10 mouse cellular contexts compared by ENCODE assay signal in the genomic region with DNA sequence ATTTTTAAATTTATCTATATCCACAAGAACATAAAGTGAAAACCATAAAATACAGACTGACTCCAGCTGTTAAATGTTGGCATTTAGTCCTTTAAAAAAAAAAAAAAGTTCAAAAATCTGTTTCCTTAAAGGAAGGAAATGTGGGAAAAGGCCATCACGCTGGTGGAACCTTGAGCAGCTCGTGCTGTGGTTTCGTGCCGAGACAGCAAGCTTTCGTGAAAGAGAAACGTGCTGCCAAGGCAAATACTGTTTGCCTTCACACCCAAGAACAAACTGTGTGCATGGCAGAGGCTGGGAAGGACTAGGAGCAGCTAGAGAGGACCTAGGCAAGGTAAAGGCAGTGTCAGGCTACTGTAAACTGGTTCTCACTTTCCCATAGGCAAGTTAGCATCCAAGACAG.
DNase-seq lines count a peak whose midpoint lies in the region; ATAC-seq and TF ChIP-seq lines count a peak whose summit lies in the region.
"Had no signal": no experiment of that assay in that cellular context is flagged by ENCODE, and none has a peak within 500 bp of the region (broad histone marks: within the 10 kb centered on the region; RNA-seq: fewer than 3 reads in every experiment).

No protein-coding gene starts in this region.

- TF ChIP-seq POLR2A in bone marrow, adult 2 months (IDR thresholded peaks at IDR 0.05; ENCODE audit: borderline replicate concordance, control insufficient read depth, low read depth, low read length): no peak
- TF ChIP-seq POLR2A in limb, embryonic 14.5 days (IDR thresholded peaks at IDR 0.05; ENCODE audit: borderline replicate concordance, extremely low read depth, insufficient read depth, insufficient read length): no peak

- H3K9me3 ChIP-seq in limb, embryonic 14.5 days (ENCODE audit: control insufficient read depth, low read length): no peaks in the 10 kb centered on the region
- H3K9me3 ChIP-seq in midbrain, embryonic 10.5 days (replicated peaks): no peaks in the 10 kb centered on the region
- H3K9me3 ChIP-seq: embryonic facial prominence, embryonic 15.5 days; midbrain, embryonic 15.5 days had no signal

- WGBS in bone marrow, adult 2 months: 16% methylated on average over 6 of the region's 6 CpGs
- WGBS in limb, embryonic 14.5 days: 29% methylated on average over 6 of the region's 6 CpGs
- 70% methylated on average over 6 of the region's 6 CpGs for WGBS in midbrain, embryonic 10.5 days

- H3K4me3 ChIP-seq in bone marrow, adult 2 months (replicated peaks; ENCODE audit: control insufficient read depth, low read depth, low read length): peak overlapping the region; percentile 37
- H3K4me3 ChIP-seq in limb, embryonic 14.5 days (replicated peaks; ENCODE audit: low read length): no peak overlapping the region
- no peak overlapping the region for H3K4me3 ChIP-seq in midbrain, embryonic 10.5 days
- H3K4me3 ChIP-seq: embryonic facial prominence, embryonic 15.5 days; midbrain, embryonic 15.5 days had no signal

- peak overlapping the region; percentile 5; the same call in 1 of the 2 replicates for H3K27ac ChIP-seq in bone marrow, adult 2 months (ENCODE audit: control insufficient read depth, insufficient read depth, low read depth, low read length, poor library complexity)
- no peak overlapping the region for H3K27ac ChIP-seq in limb, embryonic 14.5 days (replicated peaks; ENCODE audit: low read depth, low read length)
- H3K27ac ChIP-seq in midbrain, embryonic 10.5 days (replicated peaks): no peak overlapping the region
- H3K27ac ChIP-seq: embryonic facial prominence, embryonic 15.5 days; midbrain, embryonic 15.5 days had no signal

- peak; percentile 16 for DNase-seq in layer of hippocampus, adult 9-11 months
- no peak for DNase-seq in layer of hippocampus, adult 9-10 months (ENCODE audit: low spot score)
- DNase-seq in heart, adult 9 months (ENCODE audit: low spot score in 2 of 2): peak; percentile 23 to 38
- DNase-seq in limb, embryonic 14.5 days (ENCODE audit: low spot score): peak; percentile 9
- DNase-seq in midbrain, embryonic 10.5 days (ENCODE audit: low spot score): no peak
- no peak for DNase-seq in adrenal gland, postnatal 14 days
- DNase-seq: retina, postnatal 1 day had no signal

- no peaks in the 10 kb centered on the region for H3K36me3 ChIP-seq in limb, embryonic 14.5 days (ENCODE audit: control insufficient read depth, insufficient read depth, low read length)
- H3K36me3 ChIP-seq in midbrain, embryonic 10.5 days: no peaks in the 10 kb centered on the region
- H3K36me3 ChIP-seq: embryonic facial prominence, embryonic 15.5 days; midbrain, embryonic 15.5 days had no signal

- no peak overlapping the region for H3K9ac ChIP-seq in limb, embryonic 14.5 days (ENCODE audit: low read depth, low read length, severe bottlenecking)
- H3K9ac ChIP-seq: embryonic facial prominence, embryonic 15.5 days; midbrain, embryonic 15.5 days had no signal

- ATAC-seq in limb, embryonic 14.5 days (ENCODE audit: low FRiP score, low read depth): no peak
- ATAC-seq: midbrain, embryonic 15.5 days had no signal

- H3K27me3 ChIP-seq in limb, embryonic 14.5 days (ENCODE audit: control insufficient read depth, insufficient read depth, low read length): no peaks in the 10 kb centered on the region
- H3K27me3 ChIP-seq in midbrain, embryonic 10.5 days (ENCODE audit: low read depth, poor library complexity, severe bottlenecking): no peaks in the 10 kb centered on the region
- H3K27me3 ChIP-seq: embryonic facial prominence, embryonic 15.5 days; midbrain, embryonic 15.5 days had no signal

- H3K4me2 ChIP-seq in limb, embryonic 14.5 days (replicated peaks; ENCODE audit: low read depth, low read length, severe bottlenecking): no peak overlapping the region
- H3K4me2 ChIP-seq: embryonic facial prominence, embryonic 15.5 days; midbrain, embryonic 15.5 days had no signal

- TF ChIP-seq CTCF in bone marrow, adult 2 months (IDR thresholded peaks at IDR 0.05; ENCODE audit: control insufficient read depth, insufficient read depth, low read length): no peak

- no peaks in the 10 kb centered on the region; the same call in 1 of the 2 replicates for H3K4me1 ChIP-seq in bone marrow, adult 2 months (ENCODE audit: control insufficient read depth, insufficient read depth, low read length)
- peaks cover 17% of the 10 kb centered on the region for H3K4me1 ChIP-seq in limb, embryonic 14.5 days (ENCODE audit: control insufficient read depth, insufficient read depth, low read length)
- H3K4me1 ChIP-seq in midbrain, embryonic 10.5 days: peaks cover 30% of the 10 kb centered on the region

Comparison
In these comparisons a context has a peak if more than half of its experiments do, and no peak if none do; other contexts are left out.
1. DNase-seq: peak in layer of hippocampus, adult 9-11 months (single experiment), heart, adult 9 months (2 of 2) and limb, embryonic 14.5 days (single experiment); none in layer of hippocampus, adult 9-10 months (single experiment), midbrain, embryonic 10.5 days (single experiment) and adrenal gland, postnatal 14 days (single experiment).